Mouse (Mus musculus) right cerebral cortex, adult 18-20 months (tissue): ENCODE measurements around the gene Mgat4c.

Experiments used
- DNase-seq: peaks from one replicate; pipeline ENCODE4 v3.0.0; 2022; ENCODE audit warnings: mixed read lengths

The Mgat4c gene

GRCm38 (mm10) chr10:101681437-101681912, at the start of gene Mgat4c:
Gene Mgat4c (plus strand): TSS chr10:101681487.
- peak; percentile 66 for DNase-seq

DNA sequence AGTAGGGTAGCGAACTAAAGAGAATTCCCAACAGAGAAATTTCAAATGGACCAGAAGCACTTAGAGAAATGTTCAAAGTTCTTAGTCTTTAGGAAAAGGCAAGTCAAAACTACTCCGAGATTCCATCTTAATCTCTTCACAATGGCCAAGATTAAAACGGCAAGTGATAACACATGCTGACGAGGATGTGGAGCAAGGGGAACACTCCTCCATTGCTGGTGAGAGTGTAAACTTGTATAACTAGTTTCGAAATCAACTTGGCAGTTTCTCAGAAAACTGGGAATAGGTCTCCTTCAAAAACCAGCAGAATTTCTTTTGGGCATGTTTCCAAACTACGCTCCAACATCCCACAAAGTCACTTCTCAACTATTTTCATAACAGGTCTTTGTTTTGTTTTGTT, 46.0 kb upstream of the Mgat4c start:
- no peak for DNase-seq

GRCm38 (mm10) chr10:101641048-101641447, 40.2 kb upstream of the Mgat4c start:
- peak; percentile 4 for DNase-seq

- DNase-seq: no peak
Measured at GRCm38 (mm10) chr10:101681914-101682313, 627 bp downstream of the Mgat4c start.

DNA sequence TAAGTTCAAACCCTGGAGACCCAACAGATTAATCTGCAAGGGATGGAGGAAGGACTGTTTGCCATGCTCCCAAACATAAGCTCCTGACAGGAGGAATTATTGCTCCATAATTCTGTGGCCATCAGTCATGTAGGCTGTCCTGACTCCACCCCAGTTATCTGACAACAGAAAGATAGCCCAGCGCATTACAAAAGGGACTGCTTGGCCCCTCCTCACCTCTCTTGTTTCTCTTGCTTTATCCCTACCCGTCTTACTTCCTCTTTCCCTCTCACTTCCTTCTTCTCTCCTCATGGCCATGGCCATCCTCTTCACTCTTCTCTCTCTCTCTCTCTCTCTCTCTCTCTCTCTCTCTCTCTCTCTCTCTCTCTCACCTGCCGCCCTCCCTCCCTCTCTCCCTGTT, 80.5 kb downstream of the Mgat4c start:
- DNase-seq: no peak

DNA sequence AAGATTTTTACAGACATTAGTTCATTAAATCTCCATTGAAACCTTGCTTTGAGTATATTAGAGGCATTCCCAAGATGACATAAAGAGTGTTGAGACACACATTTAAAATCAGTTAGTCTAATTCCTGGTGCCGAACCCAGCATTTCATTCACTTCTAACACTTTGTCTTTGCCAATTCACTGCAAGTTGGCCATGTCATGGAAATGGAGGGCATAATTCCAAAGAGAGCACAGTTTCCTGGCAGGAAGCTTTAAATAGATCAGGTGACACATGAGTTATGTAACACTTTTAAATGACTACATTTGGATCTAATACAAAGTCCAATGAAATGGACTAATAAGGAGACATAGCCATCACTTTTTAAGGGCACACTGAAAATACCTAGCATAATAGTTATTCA, 89.4 kb downstream of the Mgat4c start:
- DNase-seq: no peak

GRCm38 (mm10) chr10:101771157-101771556, 89.9 kb downstream of the Mgat4c start:
- no peak for DNase-seq

DNA sequence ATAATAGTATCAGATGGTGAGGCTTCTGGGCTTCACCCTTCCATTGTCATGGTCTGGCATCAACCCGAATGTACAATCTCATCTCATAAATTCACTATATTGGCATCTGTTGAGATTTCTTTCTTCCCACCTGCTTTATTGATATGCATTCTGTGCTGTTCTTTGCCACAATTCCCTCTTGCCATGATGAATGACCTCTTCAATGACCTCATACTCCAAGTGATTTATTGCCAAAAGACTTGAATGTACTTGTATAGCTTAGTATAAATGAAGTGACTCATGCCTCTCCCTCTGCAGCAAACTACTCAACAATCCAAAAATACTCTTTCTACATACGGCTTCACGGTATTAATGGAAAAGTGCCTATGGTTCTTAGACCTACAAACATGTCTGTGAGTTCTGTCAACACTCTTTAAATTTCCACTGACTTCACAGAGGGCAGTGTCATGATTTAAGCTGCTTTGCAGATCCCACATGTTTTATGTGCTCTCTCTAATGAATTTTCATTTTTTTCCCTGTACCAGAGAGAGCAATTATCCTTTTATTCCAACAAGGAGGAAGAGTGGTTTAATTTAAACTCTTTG, 102.0 kb downstream of the Mgat4c start:
- no peak for DNase-seq

DNA sequence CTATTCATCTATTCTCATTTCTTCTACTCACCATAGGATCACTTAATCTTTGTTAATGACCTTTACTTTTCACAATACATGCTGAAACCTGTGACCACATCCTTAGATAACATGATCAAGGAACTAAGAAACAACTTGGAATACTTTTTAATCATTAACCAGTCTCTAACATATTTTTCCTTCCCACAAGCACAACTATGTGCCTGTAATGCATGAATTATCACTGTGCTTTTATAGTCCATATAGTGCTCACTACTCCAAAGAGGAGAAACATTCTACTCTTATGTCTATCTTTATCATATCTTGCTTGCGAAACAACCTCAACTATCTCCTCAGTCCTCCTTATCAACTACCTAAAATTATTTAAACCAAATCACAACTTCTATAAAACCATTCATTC, 114.2 kb downstream of the Mgat4c start:
- no peak for DNase-seq

GRCm38 (mm10) chr10:101798831-101799474, 117.7 kb downstream of the Mgat4c start:
- no peak for DNase-seq

GRCm38 (mm10) chr10:101808768-101809167, 127.5 kb downstream of the Mgat4c start:
- DNase-seq: no peak

- DNase-seq: no peak
Measured at GRCm38 (mm10) chr10:101816902-101817301, 135.6 kb downstream of the Mgat4c start.

DNA sequence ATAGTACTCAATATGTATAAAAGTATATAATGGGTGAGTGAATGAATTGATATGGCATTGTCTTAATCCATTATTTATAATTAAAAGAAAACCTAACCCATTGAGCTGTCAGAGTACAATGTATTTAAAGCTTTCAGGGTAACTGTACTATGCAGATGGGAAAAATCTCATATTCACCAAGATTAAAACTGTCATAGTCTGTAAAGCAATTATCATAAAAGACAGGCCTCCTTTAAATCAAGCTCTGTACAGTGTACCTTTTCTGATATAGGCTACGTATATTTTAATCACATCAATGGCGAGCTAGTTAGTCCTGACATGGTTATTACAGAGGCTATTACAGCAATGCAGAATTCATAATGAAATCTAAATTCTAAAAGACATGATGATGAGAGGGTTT, 146.7 kb downstream of the Mgat4c start:
- DNase-seq: no peak

- no peak for DNase-seq
Measured at GRCm38 (mm10) chr10:101856115-101856514, 174.8 kb downstream of the Mgat4c start.

DNA sequence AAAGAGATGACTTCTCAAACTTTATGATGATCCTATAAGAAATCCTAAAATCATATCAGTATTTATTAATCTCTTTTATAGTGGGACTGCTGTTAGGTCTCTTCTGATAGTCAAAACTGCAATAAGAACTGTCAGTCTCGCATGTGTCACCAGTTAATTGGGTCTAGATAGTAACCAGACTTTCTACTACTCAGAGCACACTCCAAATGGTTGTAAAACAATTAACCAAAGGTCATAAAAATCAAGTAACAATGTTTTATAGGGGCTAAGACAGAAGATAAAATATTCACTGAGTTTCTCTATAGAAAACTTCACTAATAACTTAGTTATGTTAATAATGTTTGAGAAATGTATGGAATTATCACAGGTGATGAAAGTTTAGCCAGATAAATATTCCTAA, 208.6 kb downstream of the Mgat4c start:
- no peak for DNase-seq

- DNase-seq: no peak
Measured at GRCm38 (mm10) chr10:101917328-101917814, 236.1 kb downstream of the Mgat4c start.

DNA sequence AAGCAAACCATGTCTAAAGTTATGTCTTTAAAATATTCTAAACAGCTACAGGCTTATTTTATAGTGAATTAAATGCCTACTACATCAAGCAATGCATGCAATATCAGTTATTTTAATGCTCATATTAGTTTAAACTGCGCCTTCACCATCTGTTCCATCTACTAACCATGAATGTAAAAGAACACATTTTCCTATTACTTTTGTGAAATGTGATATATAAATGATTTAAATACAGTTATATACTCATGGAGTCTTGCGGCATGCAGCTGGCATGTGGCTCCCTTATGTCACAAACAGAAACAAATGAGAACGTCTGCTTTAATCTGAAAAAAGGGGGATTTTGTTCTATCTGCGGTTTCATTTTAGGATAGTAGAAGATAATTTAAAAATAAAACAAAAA, 316.3 kb downstream of the Mgat4c start:
- DNase-seq: no peak

DNA sequence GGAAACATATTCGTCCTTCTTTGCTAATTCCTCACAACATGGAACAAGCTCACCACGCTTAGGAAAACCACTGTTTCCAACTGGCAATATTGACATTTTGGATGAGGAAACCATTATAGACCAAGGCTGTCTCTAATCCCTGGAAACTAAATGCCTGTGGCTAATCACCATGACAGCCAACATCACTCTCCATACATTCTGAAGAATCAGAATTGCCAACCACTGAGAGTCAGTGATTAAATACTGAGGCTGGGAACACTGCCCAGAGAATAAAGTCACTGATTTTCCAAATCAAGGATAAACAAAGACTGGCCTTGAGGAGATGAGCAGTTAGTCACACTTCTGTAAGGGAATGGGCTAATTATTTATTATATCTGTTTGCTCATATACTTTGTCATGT, 361.2 kb downstream of the Mgat4c start:
- no peak for DNase-seq

DNA sequence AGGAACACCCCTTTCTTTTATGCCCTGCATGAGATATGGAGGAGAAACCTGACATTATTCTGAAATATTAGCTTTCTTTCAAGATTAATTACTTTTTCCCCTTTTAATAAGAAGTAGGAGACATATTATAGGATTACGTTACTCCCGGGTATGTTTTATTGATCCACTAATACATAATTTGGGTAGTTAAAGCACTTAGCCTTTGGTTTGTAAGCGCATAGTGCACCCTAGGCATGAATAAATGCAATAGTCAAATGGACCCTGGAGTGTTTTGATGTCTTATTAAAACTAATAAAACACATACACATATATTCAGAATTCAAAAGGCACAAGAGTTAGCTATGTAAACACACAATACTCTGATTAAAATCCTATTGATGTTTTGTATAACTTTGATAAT, 374.9 kb downstream of the Mgat4c start:
- DNase-seq: no peak

DNA sequence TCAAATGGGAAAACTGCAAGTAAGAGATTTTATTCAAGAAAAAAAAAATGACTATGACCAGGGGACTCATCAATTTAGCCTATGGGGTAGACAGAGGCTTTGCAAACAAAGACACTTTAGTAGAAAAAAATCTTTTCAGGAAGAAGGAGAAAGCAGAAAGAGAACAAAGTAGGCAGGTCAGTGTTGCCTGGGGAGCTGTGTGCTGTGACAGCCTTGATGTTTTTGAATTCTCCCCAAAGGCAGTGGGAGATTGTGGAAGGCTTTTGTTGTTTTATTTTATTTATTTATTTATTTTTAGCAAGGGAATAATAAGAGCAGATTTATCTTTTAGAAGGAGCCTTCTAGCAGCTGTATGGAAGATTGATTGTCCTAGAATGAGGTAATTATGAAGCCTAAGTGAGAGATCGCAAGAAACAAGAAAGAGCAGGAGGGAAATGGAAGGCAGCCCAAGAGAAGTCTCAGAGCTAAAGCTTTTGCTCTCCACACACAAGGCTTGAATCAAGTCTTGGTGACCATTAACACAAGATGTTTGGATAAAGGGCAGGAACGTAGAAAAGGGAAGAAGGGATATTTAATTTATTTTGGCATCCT, 375.8 kb downstream of the Mgat4c start:
- DNase-seq: no peak

GRCm38 (mm10) chr10:102074541-102075398, 393.5 kb downstream of the Mgat4c start:
- no peak for DNase-seq

DNA sequence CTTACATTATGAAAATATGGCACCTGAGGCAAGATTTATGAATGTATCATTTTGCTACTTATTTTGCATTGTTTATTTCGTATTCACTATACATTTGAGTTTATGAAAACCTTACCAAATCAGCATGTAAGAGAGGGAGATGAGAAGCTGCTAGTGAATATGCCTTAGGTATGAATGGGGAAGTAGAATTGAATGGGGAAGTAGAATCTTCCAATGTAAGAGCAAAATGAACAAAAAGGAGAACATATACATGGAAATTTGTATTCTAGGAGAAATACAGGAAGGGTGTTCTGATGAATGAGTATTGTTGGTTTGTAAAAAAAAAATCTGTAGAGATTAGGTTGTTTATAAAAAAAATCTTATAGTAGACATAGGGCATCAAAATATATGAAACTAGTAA, 441.9 kb downstream of the Mgat4c start:
- no peak for DNase-seq

- DNase-seq: no peak
Measured at GRCm38 (mm10) chr10:102127340-102127739, 446.1 kb downstream of the Mgat4c start.
